ENCODE assay signal across 8 mouse cellular contexts in the genomic region with DNA sequence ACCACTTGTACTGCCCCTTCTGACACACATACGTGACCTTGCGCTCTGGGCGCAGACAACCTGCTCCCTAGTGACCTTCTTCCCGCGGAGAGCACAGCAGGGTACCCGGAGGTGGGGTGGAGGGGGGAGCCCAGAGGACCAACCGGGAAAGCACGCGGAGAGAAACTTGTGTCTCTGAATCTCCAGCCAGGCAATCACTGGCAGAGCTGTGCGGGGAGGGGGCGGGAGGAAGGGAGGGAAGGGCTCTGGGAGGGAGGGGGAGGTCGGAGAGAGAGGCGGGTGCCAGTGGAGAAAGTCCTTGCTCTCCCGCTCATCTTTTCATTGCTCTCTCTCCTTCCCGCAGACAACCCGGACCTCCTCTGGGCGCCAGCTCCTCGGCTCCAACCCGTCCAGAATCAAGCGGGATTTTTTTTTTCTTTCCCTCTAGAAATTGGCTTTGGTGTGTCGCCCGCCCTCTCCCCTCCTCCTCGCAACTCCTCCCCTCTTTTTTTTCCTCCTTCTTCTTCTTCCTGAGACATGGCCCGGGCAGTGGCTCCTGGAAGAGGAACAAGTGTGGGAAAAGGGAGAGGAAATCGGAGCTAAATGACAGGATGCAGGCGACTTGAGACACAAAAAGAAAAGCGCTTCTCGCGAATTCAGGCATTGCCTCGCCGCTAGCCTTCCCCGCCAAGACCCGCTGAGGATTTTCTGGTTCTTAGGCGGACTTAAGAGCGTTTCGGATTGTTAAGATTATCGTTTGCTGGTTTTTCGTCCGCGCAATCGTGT. TPM values are rescaled to one million over a fixed set of nuclear protein-coding genes. Genes with fewer than 3 reads are reported as not detected.
A peak's percentile ranks its signal among the peaks of the same experiment; 100 is the strongest.
DNase-seq lines count a peak whose midpoint lies in the region; ATAC-seq and TF ChIP-seq lines count a peak whose summit lies in the region.

No protein-coding gene starts in this region.

- H3K4me1 ChIP-seq in forebrain, postnatal 0 days (ENCODE audit: insufficient read depth): 0 out of 2 replicates have a peak, but pooled peaks cover 10% of the 10 kb centered on the region
- H3K4me1 ChIP-seq in liver, postnatal 0 days (ENCODE audit: insufficient read depth): peaks cover 4% of the 10 kb centered on the region; the same call in 1 of the 2 replicates
- peaks cover 34% of the 10 kb centered on the region for H3K4me1 ChIP-seq in neural tube, embryonic 15.5 days

- peak overlapping the region; percentile 99 for H3K4me2 ChIP-seq in forebrain, postnatal 0 days (ENCODE audit: low read depth)
- peak overlapping the region; percentile 86 for H3K4me2 ChIP-seq in liver, postnatal 0 days (ENCODE audit: low read depth, low read length)
- peak overlapping the region; percentile 99 for H3K4me2 ChIP-seq in neural tube, embryonic 15.5 days

- peak overlapping the region; percentile 62 for H3K4me3 ChIP-seq in forebrain, postnatal 0 days (ENCODE audit: low read depth, low read length)
- peak overlapping the region; percentile 52 for H3K4me3 ChIP-seq in liver, postnatal 0 days (ENCODE audit: low read depth, low read length)
- peak overlapping the region; percentile 66 for H3K4me3 ChIP-seq in neural tube, embryonic 15.5 days (replicated peaks)

- peak; percentile 11 to 32 for DNase-seq in adrenal gland, postnatal 4 days (ENCODE audit: low spot score in 2 of 2)
- DNase-seq in forebrain, postnatal 0 days: peak; percentile 80
- peak; percentile 75 for DNase-seq in heart, postnatal 25 days (ENCODE audit: low spot score)
- peak; percentile 19 for DNase-seq in large intestine, adult 2 months (ENCODE audit: low read depth, low spot score)
- peak; percentile 40 for DNase-seq in liver, postnatal 0 days
- DNase-seq in urinary bladder, postnatal 10 days (ENCODE audit: low spot score): peak; percentile 15

- no peaks in the 10 kb centered on the region for H3K36me3 ChIP-seq in forebrain, postnatal 0 days (ENCODE audit: insufficient read depth)
- no peaks in the 10 kb centered on the region for H3K36me3 ChIP-seq in liver, postnatal 0 days (replicated peaks; ENCODE audit: insufficient read depth, low read length)
- H3K36me3 ChIP-seq in neural tube, embryonic 15.5 days: no peaks in the 10 kb centered on the region

- peak overlapping the region; percentile 95 for H3K27ac ChIP-seq in forebrain, postnatal 0 days (ENCODE audit: low read depth, low read length)
- peak overlapping the region; percentile 72 for H3K27ac ChIP-seq in liver, postnatal 0 days (ENCODE audit: low read depth)
- peak overlapping the region; percentile 96 for H3K27ac ChIP-seq in neural tube, embryonic 15.5 days (replicated peaks)

- intact Hi-C loops in heart, postnatal 25 days (cut with DNase I): loop anchor here (2.0 to 5.0 kb wide), 8 partner anchors 203 to 1027 kb away; no protein-coding TSS in a partner anchor

- H3K27me3 ChIP-seq in forebrain, postnatal 0 days (ENCODE audit: insufficient read depth, low read length): no peaks in the 10 kb centered on the region
- H3K27me3 ChIP-seq in liver, postnatal 0 days (ENCODE audit: insufficient read depth, low read length): peaks cover 22% of the 10 kb centered on the region
- H3K27me3 ChIP-seq in neural tube, embryonic 15.5 days (replicated peaks): no peaks in the 10 kb centered on the region

- no peak for TF ChIP-seq CTCF in forebrain, postnatal 0 days (IDR thresholded peaks at IDR 0.05; ENCODE audit: low read depth)
- no peak for TF ChIP-seq CTCF in liver, postnatal 0 days (IDR thresholded peaks at IDR 0.05; ENCODE audit: low read depth)

- no peak for TF ChIP-seq EP300 in liver, postnatal 0 days (IDR thresholded peaks at IDR 0.05; ENCODE audit: low read depth)

- WGBS in forebrain, postnatal 0 days: under 1% methylated on average over 38 of the region's 41 CpGs
- WGBS in large intestine, adult 2 months: under 1% methylated on average over 40 of the region's 41 CpGs
- WGBS in liver, postnatal 0 days (ENCODE audit: insufficient replicate concordance): under 1% methylated on average over 36 of the region's 41 CpGs
- whole genome bisulfite sequencing in neural tube, embryonic 15.5 days: under 1% methylated on average over 40 of the region's 41 CpGs

- ATAC-seq in CD4-positive, CD25-positive, alpha-beta regulatory T cell, adult 4 months: peak; percentile 10
- ATAC-seq in forebrain, postnatal 0 days: peak; percentile 49
- ATAC-seq in liver, postnatal 0 days: no peak
- peak; percentile 65 for ATAC-seq in neural tube, embryonic 15.5 days (ENCODE audit: low FRiP score)

- H3K9ac ChIP-seq in forebrain, postnatal 0 days: peak overlapping the region; percentile 66
- peak overlapping the region; percentile 55 for H3K9ac ChIP-seq in liver, postnatal 0 days (replicated peaks)
- peak overlapping the region; percentile 83 for H3K9ac ChIP-seq in neural tube, embryonic 15.5 days (replicated peaks)

- no peaks in the 10 kb centered on the region for H3K9me3 ChIP-seq in forebrain, postnatal 0 days (ENCODE audit: low read length)
- H3K9me3 ChIP-seq in liver, postnatal 0 days (ENCODE audit: low read length): no peaks in the 10 kb centered on the region
- H3K9me3 ChIP-seq in neural tube, embryonic 15.5 days (replicated peaks): no peaks in the 10 kb centered on the region

RNA-seq across cellular contexts. Expression of a gene that starts 0.5 kb away (rescaled TPM):
- 100 to 1,000 TPM; 219 to 377 TPM for polyA plus RNA-seq in CD4-positive, CD25-positive, alpha-beta regulatory T cell, adult 4 months (2017; shearing (Covaris generic))
- total RNA-seq in adrenal gland, postnatal 4 days (2021): 100 to 1,000 TPM in 1 of 2 experiments, 10 to 100 TPM in 1; 95.7 to 115 TPM
- 79.9 and 93.3 TPM in 2 replicates for total RNA-seq in forebrain, postnatal 0 days (2014; rRNA removed)
- 49.0 and 87.1 TPM in 2 replicates for polyA plus RNA-seq in forebrain, postnatal 0 days (2015; fragmentation: Nextera tagmentation; extraction: Ambion mirVana)
- total RNA-seq in heart, postnatal 25 days (2021): 100 to 1,000 TPM; 110 to 116 TPM
- 4.9 and 9.4 TPM in 2 replicates for polyA plus RNA-seq in large intestine, adult 2 months (2012; rRNA removed)
- polyA plus RNA-seq in liver, postnatal 0 days (2015; fragmentation: Nextera tagmentation; extraction: Ambion mirVana): 8.6 and 8.7 TPM in 2 replicates
- polyA plus RNA-seq in neural tube, embryonic 15.5 days (2015; fragmentation: Nextera tagmentation; extraction: Ambion mirVana): 107 and 117 TPM in 2 replicates

Comparison
In these comparisons a context has a peak if more than half of its experiments do, and no peak if none do; other contexts are left out.
1. DNase-seq: peak in every context shown above with its lines; median percentile 80 in forebrain, postnatal 0 days; 75 in heart, postnatal 25 days; 40 in liver, postnatal 0 days; 22 in adrenal gland, postnatal 4 days; 19 in large intestine, adult 2 months; 15 in urinary bladder, postnatal 10 days.